Mouse (Mus musculus): ENCODE measurements around the gene Cryba4.

The Cryba4 gene

GRCm38 (mm10) chr5:112266011-112266777, 13.9 kb upstream of the Cryba4 start:
- in situ Hi-C loops (cut with MboI, MseI): loop anchor here (25.0 kb wide), 1 partner anchor 1846 kb away; no protein-coding TSS in a partner anchor

- in situ Hi-C loops (cut with MboI, MseI): loop anchor here (25.0 kb wide), 1 partner anchor 1847 kb away; no protein-coding TSS in a partner anchor
Observed at GRCm38 (mm10) chr5:112265515-112265914, 13.2 kb upstream of the Cryba4 start.

GRCm38 (mm10) chr5:112265110-112265509, 12.8 kb upstream of the Cryba4 start:
- in situ Hi-C loops (cut with MboI, MseI): loop anchor here (25.0 kb wide), 1 partner anchor 1847 kb away; no protein-coding TSS in a partner anchor

- in situ Hi-C loops (cut with MboI, MseI): loop anchor here (25.0 kb wide), 1 partner anchor 1848 kb away; no protein-coding TSS in a partner anchor
Observed at GRCm38 (mm10) chr5:112264099-112264498, 11.8 kb upstream of the Cryba4 start.

GRCm38 (mm10) chr5:112260818-112261217, 8.5 kb upstream of the Cryba4 start:
- in situ Hi-C loops (cut with MboI, MseI): loop anchor here (25.0 kb wide), 1 partner anchor 1851 kb away; no protein-coding TSS in a partner anchor

- in situ Hi-C loops (cut with MboI, MseI): loop anchor here (25.0 kb wide), 1 partner anchor 1852 kb away; no protein-coding TSS in a partner anchor
Observed at GRCm38 (mm10) chr5:112259862-112260650, 7.7 kb upstream of the Cryba4 start.

- in situ Hi-C loops (cut with MboI, MseI): loop anchor here (25.0 kb wide), 1 partner anchor 1854 kb away; no protein-coding TSS in a partner anchor
Observed at GRCm38 (mm10) chr5:112257896-112258295, 5.6 kb upstream of the Cryba4 start.

GRCm38 (mm10) chr5:112256457-112256856, 4.1 kb upstream of the Cryba4 start:
- in situ Hi-C loops (cut with MboI, MseI): loop anchor here (25.0 kb wide), 1 partner anchor 1856 kb away; no protein-coding TSS in a partner anchor

GRCm38 (mm10) chr5:112255426-112255825, 3.1 kb upstream of the Cryba4 start, which contains the start of gene Crybb1:
Gene Crybb1 (plus strand): TSS chr5:112255815.
- in situ Hi-C loops (cut with MboI, MseI): loop anchor here (25.0 kb wide), 1 partner anchor 1857 kb away; no protein-coding TSS in a partner anchor

- in situ Hi-C loops (cut with MboI, MseI): loop anchor here (25.0 kb wide), 1 partner anchor 1858 kb away; no protein-coding TSS in a partner anchor
Observed at GRCm38 (mm10) chr5:112254282-112254806, 2.0 kb upstream of the Cryba4 start.

- in situ Hi-C loops (cut with MboI, MseI): loop anchor here (25.0 kb wide), 1 partner anchor 1859 kb away; no protein-coding TSS in a partner anchor
Observed at GRCm38 (mm10) chr5:112253169-112253568, 851 bp upstream of the Cryba4 start.

- in situ Hi-C loops (cut with MboI, MseI): no loop called here
Observed at GRCm38 (mm10) chr5:112249106-112249505, 3.2 kb downstream of the Cryba4 start.

- in situ Hi-C loops (cut with MboI, MseI): no loop called here
Observed at GRCm38 (mm10) chr5:112247399-112247798, 4.9 kb downstream of the Cryba4 start.

GRCm38 (mm10) chr5:112244890-112245615, 7.3 kb downstream of the Cryba4 start:
- in situ Hi-C loops (cut with MboI, MseI): loop anchor here (5.0 kb wide), 1 partner anchor 92 kb away; no protein-coding TSS in a partner anchor

- in situ Hi-C loops (cut with MboI, MseI): loop anchor here (5.0 kb wide), 1 partner anchor 93 kb away; no protein-coding TSS in a partner anchor
Observed at GRCm38 (mm10) chr5:112244275-112244562, 8.1 kb downstream of the Cryba4 start.

- in situ Hi-C loops (cut with MboI, MseI): loop anchor here (5.0 kb wide), 1 partner anchor 94 kb away; no protein-coding TSS in a partner anchor
Observed at GRCm38 (mm10) chr5:112243539-112244274, 8.6 kb downstream of the Cryba4 start.

GRCm38 (mm10) chr5:112243041-112243440, 9.3 kb downstream of the Cryba4 start:
- in situ Hi-C loops (cut with MboI, MseI): loop anchor here (5.0 kb wide), 1 partner anchor 94 kb away; no protein-coding TSS in a partner anchor

- in situ Hi-C loops (cut with MboI, MseI): loop anchor here (5.0 kb wide), 1 partner anchor 95 kb away; no protein-coding TSS in a partner anchor
Observed at GRCm38 (mm10) chr5:112242361-112242778, 9.9 kb downstream of the Cryba4 start.

GRCm38 (mm10) chr5:112241849-112242248, 10.5 kb downstream of the Cryba4 start:
- in situ Hi-C loops (cut with MboI, MseI): loop anchor here (5.0 kb wide), 1 partner anchor 95 kb away; no protein-coding TSS in a partner anchor

GRCm38 (mm10) chr5:112240761-112241160, 11.6 kb downstream of the Cryba4 start:
- in situ Hi-C loops (cut with MboI, MseI): loop anchor here (5.0 kb wide), 1 partner anchor 97 kb away; no protein-coding TSS in a partner anchor

Data from T-helper 1 cell (primary cell).